10 mouse cellular contexts compared by ENCODE assay signal in the genomic region with DNA sequence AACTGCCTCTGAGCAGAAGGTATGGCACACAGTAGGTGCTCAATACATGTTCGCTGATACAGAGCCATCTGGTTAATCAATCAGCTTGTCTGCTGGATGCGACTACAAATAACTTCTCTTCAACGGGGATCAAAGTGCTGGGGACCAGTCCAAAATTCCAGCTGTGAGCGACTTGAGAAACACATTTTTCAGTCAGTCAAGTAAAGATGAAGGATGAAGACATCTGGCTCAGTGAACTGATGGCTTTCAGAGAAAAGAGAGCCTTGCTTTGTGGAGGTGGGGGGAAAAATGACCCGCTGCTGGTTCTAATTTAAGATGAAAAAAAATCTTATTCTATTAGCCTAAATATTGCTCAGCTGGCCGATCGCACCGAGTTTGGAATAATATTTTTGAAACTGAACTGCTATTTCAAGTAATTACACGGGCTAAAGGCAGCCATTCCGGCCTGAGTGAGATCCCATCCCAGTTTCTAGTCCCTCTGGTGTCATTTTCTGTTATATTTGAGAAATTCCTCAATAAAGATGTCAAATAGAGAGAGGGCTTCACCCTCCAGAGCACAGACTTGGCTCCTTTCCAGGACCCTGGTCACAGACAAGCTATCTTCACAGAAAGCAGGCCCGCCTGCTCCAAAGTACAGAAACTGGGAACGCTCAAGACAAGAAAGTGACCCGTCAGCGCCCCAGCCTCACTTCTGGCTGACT. TPM values are rescaled to one million over a fixed set of nuclear protein-coding genes. Genes with fewer than 3 reads are reported as not detected.
DNase-seq lines count a peak whose midpoint lies in the region; ATAC-seq lines count a peak whose summit lies in the region.
"Had no signal": no experiment of that assay in that cellular context is flagged by ENCODE, and none has a peak within 500 bp of the region (broad histone marks: within the 10 kb centered on the region; RNA-seq: fewer than 3 reads in every experiment).

No protein-coding gene starts in this region.

- peak overlapping the region; percentile 17; the same call in 1 of the 2 replicates for H3K9ac ChIP-seq in heart, embryonic 13.5 days
- no peak overlapping the region for H3K9ac ChIP-seq in neural tube, embryonic 11.5 days (ENCODE audit: low read length)

- WGBS in heart, embryonic 13.5 days, result 45% methylated on average over 14 of the region's 14 CpGs
- WGBS in neural tube, embryonic 11.5 days, result 57% methylated on average over 14 of the region's 14 CpGs

- H3K4me2 ChIP-seq in heart, embryonic 13.5 days, result peak overlapping the region; percentile 18; the same call in 1 of the 2 replicates
- H3K4me2 ChIP-seq in neural tube, embryonic 11.5 days (ENCODE audit: low read depth), result no peak overlapping the region

- no peak for DNase-seq in heart, adult 11 months
- DNase-seq in neural tube, embryonic 11.5 days (ENCODE audit: low spot score), result peak; percentile 58
- DNase-seq in neural tube, embryonic 10.5 days (ENCODE audit: extremely low spot score, low spot score), result no peak
- DNase-seq in kidney, postnatal 14 days, result peak; percentile 77
- DNase-seq in adrenal gland, adult 8-10 months, result no peak
- no peak for DNase-seq in B cell, adult 2 months
- DNase-seq: gastrocnemius, postnatal 36 days had no signal

- H3K27ac ChIP-seq in heart, embryonic 13.5 days (replicated peaks), result peak overlapping the region; percentile 75
- no peak overlapping the region for H3K27ac ChIP-seq in neural tube, embryonic 11.5 days (ENCODE audit: low read depth, low read length)
- H3K27ac ChIP-seq: left cerebral cortex, adult 2 months had no signal

- no peak overlapping the region for H3K4me3 ChIP-seq in heart, embryonic 13.5 days
- no peak overlapping the region for H3K4me3 ChIP-seq in neural tube, embryonic 11.5 days (ENCODE audit: low read depth, low read length)
- H3K4me3 ChIP-seq: left cerebral cortex, adult 2 months had no signal

- H3K27me3 ChIP-seq in heart, embryonic 13.5 days (replicated peaks), result peaks cover 9% of the 10 kb centered on the region; the same call in 1 of the 2 replicates
- H3K27me3 ChIP-seq in neural tube, embryonic 11.5 days (ENCODE audit: control insufficient read depth, insufficient read depth, low read length), result no peaks in the 10 kb centered on the region

- H3K36me3 ChIP-seq in heart, embryonic 13.5 days, result no peaks in the 10 kb centered on the region
- H3K36me3 ChIP-seq in neural tube, embryonic 11.5 days (ENCODE audit: control insufficient read depth, insufficient read depth, low read length), result no peaks in the 10 kb centered on the region; the same call in 1 of the 2 replicates

- H3K4me1 ChIP-seq in heart, embryonic 13.5 days, result peaks cover 71% of the 10 kb centered on the region
- peaks cover 33% of the 10 kb centered on the region for H3K4me1 ChIP-seq in neural tube, embryonic 11.5 days (ENCODE audit: control insufficient read depth, insufficient read depth, low read length)

- no peaks in the 10 kb centered on the region for H3K9me3 ChIP-seq in heart, embryonic 13.5 days
- no peaks in the 10 kb centered on the region for H3K9me3 ChIP-seq in neural tube, embryonic 11.5 days (ENCODE audit: control insufficient read depth, low read length)

- ATAC-seq in heart, embryonic 13.5 days (ENCODE audit: extremely low read depth, insufficient number of reproducible peaks, low FRiP score, low TSS enrichment), result no peak
- ATAC-seq in neural tube, embryonic 11.5 days (ENCODE audit: insufficient read depth, low FRiP score, low TSS enrichment), result no peak
- no peak for ATAC-seq in monocyte, adult 5-6 weeks (replicated peaks; ENCODE audit: insufficient number of reproducible peaks, low FRiP score, low TSS enrichment, poor library complexity, severe bottlenecking)

RNA-seq across cellular contexts. Expression of gene Scube1, which starts 28.0 kb away (rescaled TPM):
- polyA plus RNA-seq in heart, embryonic 13.5 days (2015; fragmentation: Nextera tagmentation; extraction: Ambion mirVana), result 9.1 and 11.0 TPM in 2 replicates
- polyA plus RNA-seq in neural tube, embryonic 11.5 days (2014; fragmentation: Nextera tagmentation; extraction: Ambion mirVana), result 32.1 and 32.9 TPM in 2 replicates
- total RNA-seq in adrenal gland, adult 8-10 months (2022), result 1 to 10 TPM; 4.1 to 6.4 (median 6.0) TPM
- not detected in 3 replicates for total RNA-seq in monocyte, adult 5-6 weeks (2017)

Comparison
In these comparisons a context has a peak if more than half of its experiments do, and no peak if none do; other contexts are left out.
1. DNase-seq: peak in neural tube, embryonic 11.5 days (single experiment) and kidney, postnatal 14 days (single experiment); none in heart, adult 11 months (single experiment), neural tube, embryonic 10.5 days (single experiment), adrenal gland, adult 8-10 months (single experiment) and B cell, adult 2 months (0 of 2).